Mouse (Mus musculus) stomach, embryonic 14.5 days (tissue): Measurements from ENCODE around the gene Acyp1. TPM values are rescaled to one million over a fixed set of nuclear protein-coding genes. Genes with fewer than 3 reads are reported as not detected.

Experiments used
- ATAC-seq: fragments of 200-750 bp; cut with Nextera tagmentation; 2 replicates; pipeline ENCODE4 v1.8.0; 2017; ENCODE audit warnings: low read depth, moderate TSS enrichment; ENCODE audit not compliant: insufficient number of reproducible peaks, insufficient read depth, low FRiP score
- H3K27ac ChIP-seq: fragments of 300-500 bp; sonication (generic); 2 replicates; pipeline ENCODE4 v1.5.1; 2014; ENCODE audit warnings: mild to moderate bottlenecking, low read length, moderate library complexity, mixed read lengths
- H3K27me3 ChIP-seq: fragments of 300-500 bp; sonication (generic); 2 replicates; pipeline ENCODE4 v1.6.1; 2014; ENCODE audit warnings: low read length, control low read depth, mixed read lengths; ENCODE audit not compliant: control insufficient read depth, insufficient read depth
- H3K36me3 ChIP-seq: fragments of 300-500 bp; sonication (generic); 2 replicates; pipeline ENCODE4 v1.6.1; 2014; ENCODE audit warnings: mild to moderate bottlenecking, control low read depth, low read length, moderate library complexity, mixed read lengths; ENCODE audit not compliant: control insufficient read depth, insufficient read depth
- H3K4me1 ChIP-seq: fragments of 300-500 bp; sonication (generic); 2 replicates; pipeline ENCODE4 v1.6.1; 2014; ENCODE audit warnings: low read length, control low read depth, mixed read lengths; ENCODE audit not compliant: control insufficient read depth, insufficient read depth
- H3K4me2 ChIP-seq: fragments of 300-500 bp; sonication (generic); replicated peaks from 2 replicates; pipeline ENCODE4 v1.6.1; 2014; ENCODE audit warnings: low read depth, low read length, control low read depth
- H3K4me3 ChIP-seq: fragments of 300-500 bp; sonication (generic); 2 replicates; pipeline ENCODE4 v1.5.1; 2014; ENCODE audit warnings: low read depth, low read length, control low read depth
- H3K9ac ChIP-seq: fragments of 300-500 bp; sonication (generic); replicated peaks from 2 replicates; pipeline ENCODE4 v1.6.1; 2014; ENCODE audit warnings: low read depth, mild to moderate bottlenecking, control low read depth, low read length, moderate library complexity, mixed read lengths
- H3K9me3 ChIP-seq: fragments of 300-500 bp; sonication (generic); 2 replicates; pipeline ENCODE4 v1.6.1; 2016; ENCODE audit warnings: low read depth, low read length, control low read depth; ENCODE audit not compliant: control insufficient read depth
- WGBS: fragments of 180-500 bp; shearing (Covaris S2); extraction: QIAGEN DNeasy Blood & Tissue Kit; methylation state at CpG from one replicate; pipeline ENCODE4 v1.1.7; 2014; 5-methylcytosine and 5-hydroxymethylcytosine counted together
- polyA plus RNA-seq: library from polyadenylated mRNA; unstranded; fragments of >200 nt; fragmentation: Nextera tagmentation; extraction: Ambion mirVana; gene quantifications from 2 replicates; pipeline ENCODE4 v1.2.1, GENCODE M21; 2014

Acyp1 gene
- polyA plus RNA-seq, 1 experiment from 2014 or later: 56.8 TPM

GRCm38 (mm10) chr12:85280105-85280844 is 8.0 kb downstream of the Acyp1 start:
- Histone ChIP-seq H3K36me3 (no peaks in the 10 kb centered on the region), H3K27me3 (no peaks in the 10 kb centered on the region), H3K4me3 (peak overlapping the region; percentile 74), H3K4me2 (peak overlapping the region; percentile 72), H3K9ac (peak overlapping the region; percentile 76), H3K27ac (peak overlapping the region; percentile 76), H3K4me1 (peaks cover 5% of the 10 kb centered on the region; the same call in 1 of the 2 replicates), H3K9me3 (no peaks in the 10 kb centered on the region)
- peak; percentile 98 for ATAC-seq
- under 1% methylated on average over 31 of the region's 31 CpGs for WGBS

GRCm38 (mm10) chr12:85279396-85280080 is 8.7 kb downstream of the Acyp1 start:
- Histone ChIP-seq H3K4me3 (peak overlapping the region; percentile 74), H3K27me3 (no peaks in the 10 kb centered on the region), H3K36me3 (0 out of 2 replicates have a peak, but pooled peaks cover 4% of the 10 kb centered on the region), H3K4me1 (peaks cover 5% of the 10 kb centered on the region; the same call in 1 of the 2 replicates), H3K4me2 (peak overlapping the region; percentile 72), H3K9me3 (no peaks in the 10 kb centered on the region), H3K27ac (peak overlapping the region; percentile 76), H3K9ac (peak overlapping the region; percentile 76)
- 4% methylated on average over 10 of the region's 10 CpGs for WGBS
- ATAC-seq: 0 out of 2 replicates have a peak, but pooled peaks have one; percentile 34

GRCm38 (mm10) chr12:85278919-85279318 is 9.3 kb downstream of the Acyp1 start:
- no peak for ATAC-seq
- H3K9me3 ChIP-seq: no peaks in the 10 kb centered on the region
- H3K36me3 ChIP-seq: 0 out of 2 replicates have a peak, but pooled peaks cover 4% of the 10 kb centered on the region
- H3K27ac ChIP-seq: no peak overlapping the region
- no peak overlapping the region for H3K4me2 ChIP-seq
- peaks cover 5% of the 10 kb centered on the region; the same call in 1 of the 2 replicates for H3K4me1 ChIP-seq
- no peaks in the 10 kb centered on the region for H3K27me3 ChIP-seq
- no peak overlapping the region for H3K4me3 ChIP-seq
- WGBS: 92% methylated on average over 10 of the region's 10 CpGs
- no peak overlapping the region for H3K9ac ChIP-seq

GRCm38 (mm10) chr12:85276273-85276672 is 12.0 kb downstream of the Acyp1 start:
- 81% methylated on average over 5 of the region's 5 CpGs for WGBS
- Histone ChIP-seq H3K27me3 (no peaks in the 10 kb centered on the region), H3K4me3 (no peak overlapping the region), H3K9me3 (no peaks in the 10 kb centered on the region), H3K4me1 (peaks cover 5% of the 10 kb centered on the region; the same call in 1 of the 2 replicates), H3K4me2 (no peak overlapping the region), H3K9ac (no peak overlapping the region), H3K27ac (no peak overlapping the region), H3K36me3 (0 out of 2 replicates have a peak, but pooled peaks cover 4% of the 10 kb centered on the region)
- ATAC-seq: no peak

- no peak overlapping the region for H3K4me2 ChIP-seq
- 0 out of 2 replicates have a peak, but pooled peaks cover 4% of the 10 kb centered on the region for H3K36me3 ChIP-seq
- 35% methylated on average over 10 of the region's 10 CpGs for WGBS
- ATAC-seq: peak; percentile 40; the same call in 1 of the 2 replicates
- H3K4me1 ChIP-seq: no peaks in the 10 kb centered on the region
- H3K27me3 ChIP-seq: no peaks in the 10 kb centered on the region
- H3K27ac ChIP-seq: peak overlapping the region; percentile 74; the same call in 1 of the 2 replicates
- H3K9me3 ChIP-seq: no peaks in the 10 kb centered on the region
- no peak overlapping the region for H3K9ac ChIP-seq
- H3K4me3 ChIP-seq: no peak overlapping the region
These were observed 14.7 kb downstream of the Acyp1 start for GRCm38 (mm10) chr12:85273508-85273907.

GRCm38 (mm10) chr12:85271843-85272206 is 16.4 kb downstream of the Acyp1 start:
- no peaks in the 10 kb centered on the region for H3K4me1 ChIP-seq
- H3K27ac ChIP-seq: no peak overlapping the region
- 0 out of 2 replicates have a peak, but pooled peaks cover 4% of the 10 kb centered on the region for H3K36me3 ChIP-seq
- ATAC-seq: no peak
- no peak overlapping the region for H3K9ac ChIP-seq
- no peaks in the 10 kb centered on the region for H3K9me3 ChIP-seq
- 63% methylated on average over 4 of the region's 4 CpGs for WGBS
- no peak overlapping the region for H3K4me3 ChIP-seq
- no peaks in the 10 kb centered on the region for H3K27me3 ChIP-seq
- H3K4me2 ChIP-seq: no peak overlapping the region

GRCm38 (mm10) chr12:85271132-85271842 is 17.0 kb downstream of the Acyp1 start:
- no peak for ATAC-seq
- no peak overlapping the region for H3K4me2 ChIP-seq
- no peak overlapping the region for H3K9ac ChIP-seq
- no peaks in the 10 kb centered on the region for H3K9me3 ChIP-seq
- H3K36me3 ChIP-seq: 0 out of 2 replicates have a peak, but pooled peaks cover 4% of the 10 kb centered on the region
- 81% methylated on average over 7 of the region's 7 CpGs for WGBS
- H3K27me3 ChIP-seq: no peaks in the 10 kb centered on the region
- H3K4me1 ChIP-seq: no peaks in the 10 kb centered on the region
- H3K4me3 ChIP-seq: no peak overlapping the region
- no peak overlapping the region for H3K27ac ChIP-seq

GRCm38 (mm10) chr12:85270319-85270718 is 17.9 kb downstream of the Acyp1 start, which contains the start of gene Mlh3:
Gene Mlh3, minus strand, starts transcription at chr12:85270599.
- peak; percentile 88 for ATAC-seq
- Histone ChIP-seq H3K4me3 (peak within 1 kb of the TSS; percentile 51), H3K27ac (peak within 1 kb of the TSS; percentile 72)

More at GRCm38 (mm10) chr12:85270319-85270718, 17.9 kb downstream of the Acyp1 start, which contains the start of gene Mlh3:
- Histone ChIP-seq H3K4me1 (peaks cover 4% of the 10 kb centered on the region; the same call in 1 of the 2 replicates), H3K36me3 (0 out of 2 replicates have a peak, but pooled peaks cover 4% of the 10 kb centered on the region), H3K9me3 (no peaks in the 10 kb centered on the region), H3K27me3 (no peaks in the 10 kb centered on the region), H3K9ac (peak within 1 kb of the TSS; percentile 67), H3K4me2 (peak within 1 kb of the TSS; percentile 53)
- WGBS: 1% methylated on average over 35 of the region's 35 CpGs
